Mouse (Mus musculus) frontal cortex, postnatal 10 days (tissue): ENCODE results near the gene Vps52.
"Not testable (repeated sequence)": the region's sequence is repeated elsewhere in the genome, so short reads cannot be mapped to it uniquely, and the experiment has no call there.

ENCODE experiments used
- DNase-seq, 2 experiments: peaks; one replicate each; pipeline ENCODE4 v3.0.0; 2022; ENCODE audit warnings: low spot score in 2 of 2, mixed read lengths in 1 of 2

The Vps52 gene

GRCm38 (mm10) chr17:34000796-34001195, 45.2 kb downstream of the Vps52 start:
- DNase-seq = not testable (repeated sequence)

- DNase-seq = no peak
Observed at GRCm38 (mm10) chr17:34003426-34003825, 47.8 kb downstream of the Vps52 start.

DNA sequence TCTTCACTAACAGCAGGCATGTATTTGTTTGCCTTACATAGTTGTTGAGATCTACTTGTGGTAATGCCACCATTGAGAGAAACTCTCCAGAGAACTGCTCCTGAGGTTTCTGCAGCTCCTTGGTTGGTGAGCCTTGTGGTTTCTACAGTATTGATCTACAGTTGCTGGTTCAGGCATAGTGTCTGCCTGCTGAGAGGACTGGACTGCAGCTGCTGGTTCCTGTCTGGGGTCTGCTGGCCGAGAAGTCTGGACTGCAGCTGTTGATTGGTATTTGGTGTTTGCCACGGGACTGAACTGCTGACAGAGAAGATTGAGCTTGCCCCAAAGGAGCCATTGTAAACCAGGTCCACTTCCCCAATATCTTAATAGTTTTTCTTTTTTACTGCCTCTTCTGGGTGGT, 51.0 kb downstream of the Vps52 start:
- DNase-seq = no peak

GRCm38 (mm10) chr17:34010156-34010555, 54.5 kb downstream of the Vps52 start:
- DNase-seq = no peak

GRCm38 (mm10) chr17:34013436-34013835, 57.8 kb downstream of the Vps52 start:
- no peak for DNase-seq
